Mouse (Mus musculus): ENCODE measurements around the gene Gale.

GRCm38 (mm10) chr4:135929828-135930227 is 33.7 kb upstream of the Gale start:
- TF ChIP-seq POLR2A (IDR thresholded peaks at IDR 0.05; ENCODE audit: borderline replicate concordance, extremely low read depth, low read depth, low read length): no peak
- TF ChIP-seq CTCF (IDR thresholded peaks at IDR 0.05; ENCODE audit: insufficient read depth, low read length): no peak

Data from lung, adult 2 months (tissue).